Mouse (Mus musculus): Measurements from ENCODE around the gene Nacc1. TPM values are rescaled to one million over a fixed set of nuclear protein-coding genes. Genes with fewer than 3 reads are reported as not detected.

The Nacc1 gene
- polyA plus RNA-seq, 1 experiment from 2014 or later, result 31.3 TPM

GRCm38 (mm10) chr8:84663483-84664327 lies 24.0 kb downstream of the Nacc1 start:
- peak; percentile 97 for DNase-seq (ENCODE audit: extremely low spot score, low spot score)
- H3K27ac ChIP-seq, result peak overlapping the region; percentile 94
- no peaks in the 10 kb centered on the region for H3K27me3 ChIP-seq (ENCODE audit: poor library complexity, severe bottlenecking)
- no peaks in the 10 kb centered on the region for H3K9me3 ChIP-seq
- peaks cover 22% of the 10 kb centered on the region for H3K36me3 ChIP-seq (replicated peaks)
- H3K4me3 ChIP-seq, result peak overlapping the region; percentile 97
- 3% methylated on average over 43 of the region's 43 CpGs for WGBS
- H3K4me1 ChIP-seq, result peaks cover 73% of the 10 kb centered on the region

GRCm38 (mm10) chr8:84662581-84663065 lies 25.0 kb downstream of the Nacc1 start, which contains the start of gene Ier2:
TSS of gene Ier2 (minus strand) at chr8:84662852.
- no peaks in the 10 kb centered on the region for H3K9me3 ChIP-seq
- H3K27ac ChIP-seq, result peak within 1 kb of the TSS; percentile 94
- peak; percentile 95 for DNase-seq (ENCODE audit: extremely low spot score, low spot score)
- peaks cover 11% of the 10 kb centered on the region for H3K36me3 ChIP-seq (replicated peaks)
- H3K4me1 ChIP-seq, result peaks cover 84% of the 10 kb centered on the region
- H3K4me3 ChIP-seq, result peak within 1 kb of the TSS; percentile 97
- H3K27me3 ChIP-seq (ENCODE audit: poor library complexity, severe bottlenecking), result no peaks in the 10 kb centered on the region
- under 1% methylated on average over 27 of the region's 27 CpGs for WGBS

- Histone ChIP-seq H3K9me3 (no peaks in the 10 kb centered on the region), H3K27me3 (ENCODE audit: poor library complexity, severe bottlenecking) (no peaks in the 10 kb centered on the region), H3K36me3 (replicated peaks) (peaks cover 7% of the 10 kb centered on the region), H3K4me3 (peak overlapping the region; percentile 97), H3K4me1 (peaks cover 89% of the 10 kb centered on the region), H3K27ac (peak overlapping the region; percentile 94)
- peak; percentile 73 for DNase-seq (ENCODE audit: extremely low spot score, low spot score)
- WGBS, result under 1% methylated on average over 61 of the region's 61 CpGs
Observed at GRCm38 (mm10) chr8:84661961-84662571, 25.6 kb downstream of the Nacc1 start.

- Histone ChIP-seq H3K36me3 (replicated peaks) (peaks cover 1% of the 10 kb centered on the region), H3K9me3 (no peaks in the 10 kb centered on the region), H3K4me1 (peaks cover 89% of the 10 kb centered on the region), H3K27ac (peak overlapping the region; percentile 94), H3K4me3 (peak overlapping the region; percentile 97), H3K27me3 (ENCODE audit: poor library complexity, severe bottlenecking) (no peaks in the 10 kb centered on the region)
- peak; percentile 69 for DNase-seq (ENCODE audit: extremely low spot score, low spot score)
- under 1% methylated on average over 24 of the region's 24 CpGs for WGBS
Observed at GRCm38 (mm10) chr8:84661458-84661871, 26.2 kb downstream of the Nacc1 start.

- Histone ChIP-seq H3K4me3 (peak overlapping the region; percentile 97), H3K36me3 (replicated peaks) (no peaks in the 10 kb centered on the region), H3K27me3 (ENCODE audit: poor library complexity, severe bottlenecking) (no peaks in the 10 kb centered on the region), H3K27ac (peak overlapping the region; percentile 94), H3K9me3 (no peaks in the 10 kb centered on the region), H3K4me1 (peaks cover 90% of the 10 kb centered on the region)
- WGBS, result under 1% methylated on average over 20 of the region's 20 CpGs
- peak; percentile 64 for DNase-seq (ENCODE audit: extremely low spot score, low spot score)
Observed at GRCm38 (mm10) chr8:84660819-84661457, 26.7 kb downstream of the Nacc1 start.

GRCm38 (mm10) chr8:84659936-84660818 lies 27.5 kb downstream of the Nacc1 start:
- Histone ChIP-seq H3K4me1 (peaks cover 90% of the 10 kb centered on the region), H3K36me3 (replicated peaks) (no peaks in the 10 kb centered on the region), H3K27ac (peak overlapping the region; percentile 94), H3K4me3 (peak overlapping the region; percentile 97), H3K9me3 (no peaks in the 10 kb centered on the region), H3K27me3 (ENCODE audit: poor library complexity, severe bottlenecking) (no peaks in the 10 kb centered on the region)
- DNase-seq (ENCODE audit: extremely low spot score, low spot score), result peak; percentile 80
- under 1% methylated on average over 33 of the region's 33 CpGs for WGBS

- DNase-seq (ENCODE audit: extremely low spot score, low spot score), result no peak
- no peaks in the 10 kb centered on the region for H3K36me3 ChIP-seq (replicated peaks)
- H3K9me3 ChIP-seq, result no peaks in the 10 kb centered on the region
- H3K4me1 ChIP-seq, result peaks cover 90% of the 10 kb centered on the region
- H3K4me3 ChIP-seq, result peak overlapping the region; percentile 97; the same call in 1 of the 2 replicates
- H3K27ac ChIP-seq, result peak overlapping the region; percentile 94; the same call in 1 of the 2 replicates
- no peaks in the 10 kb centered on the region for H3K27me3 ChIP-seq (ENCODE audit: poor library complexity, severe bottlenecking)
- 42% methylated on average over 1 of the region's 1 CpGs for whole genome bisulfite sequencing
Observed at GRCm38 (mm10) chr8:84658951-84659350, 28.7 kb downstream of the Nacc1 start.

GRCm38 (mm10) chr8:84657680-84658079 lies 30.0 kb downstream of the Nacc1 start:
- no peak for DNase-seq (ENCODE audit: extremely low spot score, low spot score)

GRCm38 (mm10) chr8:84657203-84657602 lies 30.5 kb downstream of the Nacc1 start:
- H3K4me1 ChIP-seq, result peaks cover 83% of the 10 kb centered on the region

More at GRCm38 (mm10) chr8:84657680-84658079, 30.0 kb downstream of the Nacc1 start:
- Histone ChIP-seq H3K36me3 (replicated peaks) (no peaks in the 10 kb centered on the region), H3K9me3 (no peaks in the 10 kb centered on the region), H3K4me1 (peaks cover 83% of the 10 kb centered on the region), H3K4me3 (peak overlapping the region; percentile 53; the same call in 1 of the 2 replicates), H3K27me3 (ENCODE audit: poor library complexity, severe bottlenecking) (no peaks in the 10 kb centered on the region), H3K27ac (peak overlapping the region; percentile 95)
- WGBS, result 38% methylated on average over 4 of the region's 4 CpGs

GRCm38 (mm10) chr8:84656641-84657126 lies 31.0 kb downstream of the Nacc1 start:
- WGBS, result 1% methylated on average over 23 of the region's 23 CpGs
- Histone ChIP-seq H3K4me3 (peak overlapping the region; percentile 53), H3K36me3 (replicated peaks) (no peaks in the 10 kb centered on the region), H3K27me3 (ENCODE audit: poor library complexity, severe bottlenecking) (no peaks in the 10 kb centered on the region), H3K27ac (peak overlapping the region; percentile 95), H3K4me1 (peaks cover 78% of the 10 kb centered on the region), H3K9me3 (no peaks in the 10 kb centered on the region)
- peak; percentile 71 for DNase-seq (ENCODE audit: extremely low spot score, low spot score)

More at GRCm38 (mm10) chr8:84657203-84657602, 30.5 kb downstream of the Nacc1 start:
- Histone ChIP-seq H3K27ac (peak overlapping the region; percentile 95), H3K9me3 (no peaks in the 10 kb centered on the region), H3K36me3 (replicated peaks) (no peaks in the 10 kb centered on the region), H3K27me3 (ENCODE audit: poor library complexity, severe bottlenecking) (no peaks in the 10 kb centered on the region), H3K4me3 (peak overlapping the region; percentile 53)
- DNase-seq (ENCODE audit: extremely low spot score, low spot score), result no peak

GRCm38 (mm10) chr8:84656191-84656525 lies 31.5 kb downstream of the Nacc1 start:
- H3K27me3 ChIP-seq (ENCODE audit: poor library complexity, severe bottlenecking), result no peaks in the 10 kb centered on the region
- peak; percentile 83 for DNase-seq (ENCODE audit: extremely low spot score, low spot score)
- WGBS, result 1% methylated on average over 10 of the region's 10 CpGs
- peak overlapping the region; percentile 53 for H3K4me3 ChIP-seq
- peaks cover 76% of the 10 kb centered on the region for H3K4me1 ChIP-seq
- H3K9me3 ChIP-seq, result no peaks in the 10 kb centered on the region
- peak overlapping the region; percentile 95 for H3K27ac ChIP-seq
- H3K36me3 ChIP-seq (replicated peaks), result no peaks in the 10 kb centered on the region
